Mouse (Mus musculus) forebrain, embryonic 13.5 days (tissue): ENCODE results near the gene Dapp1. TPM values are rescaled to one million over a fixed set of nuclear protein-coding genes. Genes with fewer than 3 reads are reported as not detected.
A peak's percentile ranks its signal among the peaks of the same experiment; 100 is the strongest.
"Not testable (repeated sequence)": the region's sequence is repeated elsewhere in the genome, so short reads cannot be mapped to it uniquely, and the experiment has no call there.

Experiments used
- ATAC-seq: fragments of 200-750 bp; cut with Nextera tagmentation; 2 replicates; pipeline ENCODE4 v1.8.0; 2017
- H3K27ac ChIP-seq: fragments of 300-500 bp; sonication (generic); 2 replicates; pipeline ENCODE4 v1.5.1; 2015; ENCODE audit warnings: inconsistent platforms, mild to moderate bottlenecking, moderate library complexity
- H3K27me3 ChIP-seq: fragments of 300-500 bp; sonication (generic); 2 replicates; pipeline ENCODE4 v1.6.1; 2015; ENCODE audit warnings: mild to moderate bottlenecking, inconsistent platforms
- H3K36me3 ChIP-seq: fragments of 300-500 bp; sonication (generic); 2 replicates; pipeline ENCODE4 v1.6.1; 2015; ENCODE audit warnings: mild to moderate bottlenecking, inconsistent platforms; ENCODE audit not compliant: poor library complexity, severe bottlenecking
- H3K4me1 ChIP-seq: fragments of 300-500 bp; sonication (generic); 2 replicates; pipeline ENCODE4 v1.6.1; 2015; ENCODE audit warnings: inconsistent platforms
- H3K4me2 ChIP-seq: fragments of 300-500 bp; sonication (generic); 2 replicates; pipeline ENCODE4 v1.6.1; 2015; ENCODE audit warnings: inconsistent platforms, mild to moderate bottlenecking, moderate library complexity
- H3K4me3 ChIP-seq: fragments of 300-500 bp; sonication (generic); 2 replicates; pipeline ENCODE4 v1.5.1; 2015; ENCODE audit warnings: mild to moderate bottlenecking, inconsistent platforms
- H3K9ac ChIP-seq: fragments of 300-500 bp; sonication (generic); 2 replicates; pipeline ENCODE4 v1.6.1; 2015; ENCODE audit warnings: mild to moderate bottlenecking, inconsistent platforms
- H3K9me3 ChIP-seq: fragments of 300-500 bp; sonication (generic); replicated peaks from 2 replicates; pipeline ENCODE4 v1.6.1; 2016; ENCODE audit warnings: inconsistent platforms
- WGBS: fragments of 180-500 bp; shearing (Covaris S2); methylation state at CpG from one replicate; pipeline ENCODE4 v1.1.7; 2015; 5-methylcytosine and 5-hydroxymethylcytosine counted together
- polyA plus RNA-seq: library from polyadenylated mRNA; unstranded; fragments of >200 nt; fragmentation: Nextera tagmentation; extraction: Ambion mirVana; gene quantifications from 2 replicates; pipeline ENCODE4 v1.2.1, GENCODE M21; 2015

The Dapp1 gene
- polyA plus RNA-seq, 1 experiment from 2014 or later = 3.9 TPM

DNA sequence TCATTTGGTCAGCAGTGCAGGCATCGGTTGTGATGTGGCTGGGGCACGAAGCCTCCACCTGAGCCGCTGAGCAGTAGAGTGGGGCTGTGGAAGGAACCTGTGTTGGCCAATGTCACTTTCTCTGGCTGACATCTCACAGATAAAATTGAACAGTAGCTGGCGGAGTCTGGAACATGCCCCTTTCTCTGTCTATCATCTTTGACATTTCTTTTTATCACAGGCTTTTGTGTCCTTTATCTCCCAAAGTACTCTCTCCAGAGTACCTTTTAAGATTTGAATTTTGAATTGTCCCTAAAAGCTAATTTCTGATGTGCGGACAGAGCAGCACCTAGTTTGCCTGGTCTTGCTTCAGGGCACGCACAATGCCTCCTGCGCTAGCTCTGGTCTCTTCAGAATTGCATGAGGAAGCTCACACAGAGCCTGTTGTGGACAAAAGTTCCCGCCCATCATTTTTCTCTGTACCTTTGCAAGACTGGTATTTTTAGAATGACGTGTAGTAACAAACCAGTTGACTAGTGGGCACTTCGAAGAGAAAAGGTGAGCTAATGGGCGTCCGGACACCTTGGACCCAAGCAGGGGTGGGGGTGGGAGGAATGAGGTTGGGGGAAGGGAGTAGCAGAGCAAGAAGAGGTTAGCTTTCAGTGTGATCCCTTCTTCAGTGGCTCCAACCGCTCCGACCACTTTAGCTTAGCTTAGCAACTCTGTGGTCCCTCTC, 13.1 kb downstream of the Dapp1 start:
- WGBS = 90% methylated on average over 14 of the region's 14 CpGs

DNA sequence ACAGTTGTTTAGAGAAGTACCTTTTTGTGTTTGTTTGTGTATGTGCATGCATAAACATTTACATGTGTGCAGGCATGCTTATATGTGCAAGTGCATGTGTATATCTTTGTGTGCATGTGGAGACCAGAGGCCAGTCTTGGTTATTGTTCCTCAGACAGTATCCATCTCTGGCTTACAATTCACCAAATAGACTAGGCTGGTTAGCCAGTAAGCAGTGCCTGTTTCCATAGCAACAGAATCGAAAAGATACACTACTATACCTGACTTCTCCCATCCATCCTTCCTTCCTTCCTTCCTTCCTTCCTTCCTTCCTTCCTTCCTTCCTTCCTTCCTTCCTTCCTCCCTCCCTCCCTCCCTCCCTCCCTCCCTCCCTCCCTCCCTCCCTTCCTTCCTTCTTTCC, 17.3 kb downstream of the Dapp1 start:
- 0 out of 2 replicates have a peak, but pooled peaks have one; percentile 50 for ATAC-seq
- 58% methylated on average over 1 of the region's 1 CpGs for WGBS
- not testable (repeated sequence) for H3K9me3 ChIP-seq

More for the DNA sequence above, 13.1 kb downstream of the Dapp1 start:
- no peak overlapping the region for H3K27ac ChIP-seq
- no peaks in the 10 kb centered on the region for H3K36me3 ChIP-seq
- H3K4me2 ChIP-seq = no peak overlapping the region
- H3K4me1 ChIP-seq = no peaks in the 10 kb centered on the region
- no peak overlapping the region for H3K9ac ChIP-seq
- no peaks in the 10 kb centered on the region for H3K9me3 ChIP-seq
- H3K4me3 ChIP-seq = no peak overlapping the region
- no peaks in the 10 kb centered on the region for H3K27me3 ChIP-seq
- no peak for ATAC-seq

DNA sequence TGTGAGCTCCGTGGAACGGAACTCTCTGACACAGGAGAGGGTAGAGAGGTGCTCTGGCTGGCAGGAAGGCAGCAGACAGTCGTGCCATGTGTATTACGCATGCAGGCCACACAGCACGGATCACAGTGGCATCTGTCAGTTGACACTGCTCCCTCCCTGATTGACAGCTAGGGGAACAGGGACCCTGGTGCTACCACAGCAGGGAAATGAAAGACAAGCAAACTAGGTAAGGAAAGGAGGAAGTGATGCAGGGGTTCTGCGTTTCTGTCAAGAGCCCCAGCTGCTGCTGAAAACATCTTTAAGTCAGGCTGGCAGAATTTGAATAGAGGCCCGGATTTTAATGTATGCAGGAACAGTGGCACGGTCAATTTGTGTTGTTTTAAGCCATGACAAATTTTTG, 17.8 kb downstream of the Dapp1 start:
- H3K4me2 ChIP-seq = no peak overlapping the region
- no peaks in the 10 kb centered on the region for H3K27me3 ChIP-seq
- no peak for ATAC-seq
- H3K9ac ChIP-seq = no peak overlapping the region
- H3K9me3 ChIP-seq = no peaks in the 10 kb centered on the region
- WGBS = 75% methylated on average over 8 of the region's 8 CpGs
- H3K4me3 ChIP-seq = no peak overlapping the region
- H3K36me3 ChIP-seq = no peaks in the 10 kb centered on the region
- no peak overlapping the region for H3K27ac ChIP-seq
- no peaks in the 10 kb centered on the region for H3K4me1 ChIP-seq

More for the DNA sequence above, 17.3 kb downstream of the Dapp1 start:
- H3K4me3 ChIP-seq, H3K27me3 ChIP-seq, H3K4me2 ChIP-seq, H3K27ac ChIP-seq, H3K9ac ChIP-seq, H3K36me3 ChIP-seq, H3K4me1 ChIP-seq: not testable (repeated sequence)

DNA sequence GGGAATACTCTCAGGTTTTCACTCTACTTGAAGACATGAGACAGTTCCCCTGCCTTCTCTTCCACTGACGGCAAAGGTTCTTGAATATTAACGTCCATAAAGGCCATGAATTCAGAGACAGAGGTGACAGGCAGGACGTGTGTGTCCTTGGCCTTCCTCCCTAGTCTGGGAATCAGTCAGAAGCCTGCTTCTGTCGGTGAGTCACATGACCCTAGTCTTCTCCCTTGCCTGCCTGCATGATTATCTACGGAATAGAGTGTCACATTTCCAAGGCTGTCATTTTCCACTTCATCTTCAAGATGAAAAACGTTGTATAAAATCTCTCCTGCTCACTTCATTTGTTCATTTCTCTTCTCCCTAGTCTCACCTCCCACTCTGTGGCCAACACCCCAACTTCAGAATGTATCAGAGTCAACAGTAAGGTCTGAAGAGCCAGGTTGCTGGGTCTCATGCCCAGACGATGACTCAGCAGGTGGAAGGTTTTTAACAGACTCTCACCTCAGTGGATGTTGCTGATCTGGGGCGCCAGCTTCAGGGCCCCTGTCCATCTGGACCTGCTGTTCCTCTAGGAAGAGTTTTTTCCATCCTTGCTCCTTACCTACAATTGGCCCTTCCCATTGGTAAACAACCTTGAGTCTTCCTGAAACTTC, 19.5 kb downstream of the Dapp1 start:
- no peaks in the 10 kb centered on the region for H3K27me3 ChIP-seq
- H3K4me2 ChIP-seq = no peak overlapping the region
- H3K9me3 ChIP-seq = no peaks in the 10 kb centered on the region
- ATAC-seq = no peak
- H3K27ac ChIP-seq = no peak overlapping the region
- no peak overlapping the region for H3K4me3 ChIP-seq
- H3K36me3 ChIP-seq = no peaks in the 10 kb centered on the region
- H3K4me1 ChIP-seq = no peaks in the 10 kb centered on the region
- H3K9ac ChIP-seq = no peak overlapping the region
- 69% methylated on average over 8 of the region's 8 CpGs for WGBS

DNA sequence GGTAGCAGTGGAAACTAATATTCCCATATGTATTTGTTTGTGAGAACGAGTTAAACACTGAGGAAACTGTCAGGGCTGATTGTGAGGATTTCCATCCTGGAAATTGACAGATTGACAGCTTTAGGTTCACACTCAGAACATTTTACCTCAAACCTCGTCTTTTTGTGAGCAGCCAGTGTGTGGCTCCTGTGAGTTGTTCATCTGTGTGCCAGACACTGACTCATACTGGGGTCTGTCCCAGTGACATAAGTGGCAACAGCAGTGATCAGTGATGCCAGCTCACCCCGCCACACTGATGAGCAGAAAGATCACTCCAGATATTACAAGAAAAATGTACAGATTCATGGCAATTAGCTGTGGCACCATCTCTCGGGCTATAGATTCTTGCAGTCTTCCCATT, 21.9 kb downstream of the Dapp1 start:
- ATAC-seq = no peak
- WGBS = 87% methylated on average over 4 of the region's 4 CpGs
- Histone ChIP-seq H3K9ac (no peak overlapping the region), H3K9me3 (no peaks in the 10 kb centered on the region), H3K27me3 (no peaks in the 10 kb centered on the region), H3K27ac (no peak overlapping the region), H3K36me3 (no peaks in the 10 kb centered on the region), H3K4me1 (peaks cover 11% of the 10 kb centered on the region), H3K4me2 (no peak overlapping the region), H3K4me3 (no peak overlapping the region)

DNA sequence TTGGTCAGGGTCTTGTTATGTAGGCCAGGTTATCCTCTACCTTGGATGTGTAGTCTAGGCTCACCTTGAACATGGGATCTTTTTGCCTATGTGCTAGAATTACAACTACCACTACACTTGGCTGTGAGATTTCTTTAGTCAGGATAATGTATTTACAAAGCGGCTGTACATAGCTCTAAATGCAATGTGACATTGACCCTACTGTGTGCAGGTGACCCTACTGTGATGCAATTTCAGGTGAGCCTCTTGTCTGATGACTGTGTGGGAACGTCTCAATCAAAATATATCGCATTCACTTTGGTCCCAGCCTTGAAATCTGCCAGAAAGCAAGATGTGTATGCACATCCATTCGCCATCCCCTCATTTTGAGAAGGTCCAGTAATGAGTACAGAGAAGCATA, 23.0 kb downstream of the Dapp1 start:
- H3K27me3 ChIP-seq = no peaks in the 10 kb centered on the region
- 89% methylated on average over 4 of the region's 4 CpGs for WGBS
- no peak overlapping the region for H3K4me3 ChIP-seq
- H3K27ac ChIP-seq = no peak overlapping the region
- peaks cover 11% of the 10 kb centered on the region for H3K4me1 ChIP-seq
- no peak overlapping the region for H3K4me2 ChIP-seq
- H3K36me3 ChIP-seq = no peaks in the 10 kb centered on the region
- no peak overlapping the region for H3K9ac ChIP-seq
- no peak for ATAC-seq
- H3K9me3 ChIP-seq = no peaks in the 10 kb centered on the region

DNA sequence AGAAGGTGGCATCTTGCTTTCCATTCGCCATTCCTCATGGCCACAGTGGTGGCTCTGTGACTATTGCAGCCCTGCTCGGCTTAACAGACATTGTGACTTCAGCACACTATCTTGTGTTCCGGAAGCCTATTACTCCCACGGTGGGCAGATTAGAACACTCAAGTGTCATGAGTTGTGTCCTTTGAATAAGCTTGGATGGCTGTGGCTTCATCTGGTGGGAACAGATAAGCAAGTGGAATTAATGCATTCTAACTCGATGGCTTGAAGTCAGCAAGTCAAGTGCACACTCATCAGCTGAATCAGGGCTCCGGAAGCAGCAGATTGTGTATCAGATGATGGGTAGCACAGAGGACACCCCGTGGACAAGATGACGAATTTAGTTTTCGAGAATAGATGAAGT, 23.5 kb downstream of the Dapp1 start:
- no peaks in the 10 kb centered on the region for H3K9me3 ChIP-seq
- H3K4me1 ChIP-seq = peaks cover 12% of the 10 kb centered on the region
- no peak overlapping the region for H3K4me3 ChIP-seq
- WGBS = 92% methylated on average over 9 of the region's 9 CpGs
- no peak overlapping the region for H3K27ac ChIP-seq
- ATAC-seq = no peak
- H3K4me2 ChIP-seq = no peak overlapping the region
- H3K27me3 ChIP-seq = no peaks in the 10 kb centered on the region
- no peak overlapping the region for H3K9ac ChIP-seq
- H3K36me3 ChIP-seq = no peaks in the 10 kb centered on the region

DNA sequence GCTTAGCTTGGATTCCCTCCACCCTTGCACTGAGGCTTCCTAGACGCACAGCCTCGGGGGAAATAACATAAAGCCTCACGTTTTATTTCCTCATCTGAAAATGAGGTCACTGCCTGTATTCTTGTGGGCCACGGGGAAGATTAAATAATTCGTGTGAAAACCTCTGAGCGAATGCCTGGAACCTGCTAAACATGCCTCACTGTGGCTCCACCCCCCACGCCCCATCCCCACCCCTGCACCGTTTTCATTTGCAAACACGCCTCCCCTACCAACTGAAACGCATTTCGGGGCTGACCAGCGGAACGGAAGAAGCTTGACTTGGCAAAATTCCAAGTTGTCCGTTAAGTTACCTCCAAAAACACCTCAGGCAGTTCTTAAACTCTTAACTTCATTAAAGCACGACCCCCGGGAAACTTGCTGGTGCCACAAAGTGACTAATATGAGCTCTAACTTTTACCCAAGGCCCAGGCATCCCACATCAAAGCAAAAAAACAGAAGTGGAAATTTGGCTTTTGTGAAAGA, 25.7 kb downstream of the Dapp1 start:
- 21% methylated on average over 16 of the region's 16 CpGs for WGBS
- no peaks in the 10 kb centered on the region for H3K36me3 ChIP-seq
- no peak for ATAC-seq
- H3K9ac ChIP-seq = no peak overlapping the region
- peak overlapping the region; percentile 41 for H3K4me2 ChIP-seq
- no peaks in the 10 kb centered on the region for H3K9me3 ChIP-seq
- H3K27ac ChIP-seq = no peak overlapping the region
- H3K4me1 ChIP-seq = peaks cover 14% of the 10 kb centered on the region
- no peaks in the 10 kb centered on the region for H3K27me3 ChIP-seq
- no peak overlapping the region; the same call in 1 of the 2 replicates for H3K4me3 ChIP-seq

DNA sequence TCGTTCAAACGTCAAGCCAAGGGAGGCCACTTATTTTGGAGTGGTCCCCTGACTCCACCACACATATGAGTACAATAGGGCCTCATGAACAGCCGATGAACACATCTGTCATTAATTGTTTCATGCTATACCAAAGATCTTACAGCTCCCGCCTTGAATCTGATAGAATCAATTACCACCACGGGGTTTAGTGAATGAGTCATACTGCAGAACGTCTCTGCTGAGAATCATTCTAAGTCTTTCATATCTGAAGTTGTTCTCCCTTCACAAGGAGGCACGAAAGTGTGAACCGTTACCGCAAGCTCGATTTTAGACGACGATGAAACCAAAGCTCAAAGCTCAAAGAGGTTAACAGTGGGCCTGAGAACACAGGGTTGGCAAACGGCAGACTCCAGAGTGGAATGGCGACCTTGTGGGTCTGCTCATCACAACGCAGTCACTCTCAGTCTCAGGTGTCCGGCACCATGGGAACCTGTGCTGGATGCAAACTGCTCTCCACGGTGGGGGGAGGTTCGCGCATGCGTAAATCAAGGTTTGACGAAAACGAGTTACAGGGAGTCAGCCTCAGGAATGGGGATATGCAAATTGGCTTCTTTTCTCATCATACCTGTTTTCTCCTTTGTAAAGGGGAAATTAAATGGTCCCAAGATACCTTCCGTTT, 27.0 kb downstream of the Dapp1 start:
- peaks cover 14% of the 10 kb centered on the region for H3K4me1 ChIP-seq
- no peak overlapping the region for H3K4me3 ChIP-seq
- no peaks in the 10 kb centered on the region for H3K27me3 ChIP-seq
- no peak overlapping the region for H3K9ac ChIP-seq
- H3K27ac ChIP-seq = no peak overlapping the region
- ATAC-seq = no peak
- no peaks in the 10 kb centered on the region for H3K36me3 ChIP-seq
- H3K9me3 ChIP-seq = no peaks in the 10 kb centered on the region
- 71% methylated on average over 23 of the region's 23 CpGs for WGBS
- H3K4me2 ChIP-seq = no peak overlapping the region

DNA sequence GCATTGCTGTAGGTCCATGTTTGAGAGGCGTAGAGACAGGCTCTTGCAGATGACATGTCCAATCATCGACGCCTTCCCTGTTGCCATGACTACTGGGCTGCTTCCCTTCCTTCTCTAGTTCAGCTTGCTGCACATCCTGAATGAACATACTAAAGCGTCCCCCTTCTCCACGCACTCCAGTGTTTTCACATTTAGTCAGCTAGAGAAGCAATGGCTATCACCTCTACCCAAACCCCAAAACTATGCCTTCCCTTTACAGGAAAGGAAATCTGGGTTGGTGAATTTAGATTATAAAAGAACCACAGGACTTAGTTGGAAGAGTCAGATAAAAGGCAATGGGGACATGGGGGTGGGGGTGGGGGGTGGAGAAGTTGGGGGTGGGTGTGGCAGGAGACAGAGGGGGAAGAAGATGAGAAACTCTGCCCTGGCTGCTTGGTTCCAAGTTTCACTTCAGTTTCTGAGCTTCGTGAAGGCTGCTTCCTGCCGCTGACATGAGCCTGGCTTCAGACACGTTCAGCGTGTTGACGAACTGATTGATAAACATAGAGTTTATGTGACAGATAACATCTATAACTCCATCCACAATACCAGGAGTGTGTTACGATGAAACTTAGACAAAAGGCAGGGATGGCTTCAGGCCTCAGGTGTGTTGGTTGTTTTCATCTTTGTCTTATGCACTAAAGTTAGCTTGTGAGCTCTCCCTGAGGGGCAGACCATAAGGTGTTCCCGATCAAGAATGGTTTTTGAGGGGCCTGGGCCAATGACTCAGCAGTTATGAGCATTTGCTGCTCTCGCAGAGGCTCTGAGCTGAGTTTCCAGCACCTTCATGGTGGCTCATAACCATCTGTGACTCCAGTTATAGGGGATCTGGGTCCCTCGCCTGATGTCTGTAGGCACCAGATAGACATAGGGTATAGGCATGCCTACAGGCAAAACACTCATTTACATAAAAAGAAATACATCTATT, 28.1 kb downstream of the Dapp1 start:
- ATAC-seq = peak; percentile 90
- Histone ChIP-seq H3K4me2 (no peak overlapping the region), H3K4me3 (no peak overlapping the region), H3K27me3 (no peaks in the 10 kb centered on the region), H3K9me3 (no peaks in the 10 kb centered on the region), H3K9ac (no peak overlapping the region), H3K36me3 (no peaks in the 10 kb centered on the region), H3K4me1 (peaks cover 14% of the 10 kb centered on the region), H3K27ac (no peak overlapping the region)
- 77% methylated on average over 14 of the region's 14 CpGs for WGBS

DNA sequence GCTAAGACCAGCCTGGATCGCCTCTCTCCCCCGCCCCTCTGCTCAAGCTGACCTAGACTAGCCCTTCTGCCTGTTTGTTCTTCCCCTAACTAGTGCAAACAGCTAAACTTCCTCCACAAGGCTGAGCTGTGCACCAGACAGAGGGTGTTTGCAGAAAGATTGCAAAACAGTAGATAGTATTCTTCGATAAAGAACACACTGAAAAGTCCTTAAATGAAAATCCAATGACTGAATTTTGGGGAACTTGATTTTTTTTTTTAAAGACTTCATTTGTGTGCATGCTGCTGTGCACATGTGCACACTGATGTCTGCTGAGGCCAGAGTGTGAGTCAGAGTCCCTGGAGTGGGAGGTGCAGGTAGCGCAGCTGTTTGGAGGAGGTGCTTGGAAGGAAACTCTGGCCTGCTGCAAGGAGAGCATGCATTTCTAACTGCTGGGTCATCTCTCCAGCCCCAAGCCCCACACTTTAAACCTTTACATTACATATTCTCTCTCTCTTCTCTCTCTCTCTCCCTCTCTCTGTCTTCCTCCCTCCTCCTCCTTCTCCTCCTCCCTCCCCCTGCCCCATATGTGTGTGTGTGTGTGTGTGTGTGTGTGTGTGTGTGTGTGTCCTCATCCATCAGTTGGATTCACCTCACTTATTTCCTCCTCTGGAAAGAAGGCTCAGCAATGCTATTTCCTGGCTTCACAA, 29.0 kb downstream of the Dapp1 start:
- 85% methylated on average over 4 of the region's 4 CpGs for WGBS
- H3K27ac ChIP-seq = no peak overlapping the region
- no peaks in the 10 kb centered on the region for H3K9me3 ChIP-seq
- no peak overlapping the region for H3K9ac ChIP-seq
- H3K4me1 ChIP-seq = peaks cover 14% of the 10 kb centered on the region
- no peaks in the 10 kb centered on the region for H3K27me3 ChIP-seq
- H3K36me3 ChIP-seq = no peaks in the 10 kb centered on the region
- H3K4me2 ChIP-seq = no peak overlapping the region
- no peak overlapping the region for H3K4me3 ChIP-seq
- peak; percentile 46; the same call in 1 of the 2 replicates for ATAC-seq
